Mouse (Mus musculus): ENCODE data around the gene Klf4. TPM values are rescaled to one million over a fixed set of nuclear protein-coding genes. Genes with fewer than 3 reads are reported as not detected.

The Klf4 gene
- polyA plus RNA-seq, 1 experiment from 2014 or later: 1.9 TPM

- no peaks in the 10 kb centered on the region for H3K9me3 ChIP-seq (replicated peaks; ENCODE audit: control insufficient read depth, low read length, poor library complexity, severe bottlenecking)
- peak; percentile 17; the same call in 1 of the 2 replicates for ATAC-seq
- 0% methylated on average over 27 of the region's 27 CpGs for WGBS
- peak overlapping the region; percentile 69 for H3K4me3 ChIP-seq (ENCODE audit: low read depth, low read length)
- H3K4me1 ChIP-seq (ENCODE audit: control insufficient read depth, insufficient read depth, low read length): peaks cover 17% of the 10 kb centered on the region
- peak overlapping the region; percentile 76 for H3K4me2 ChIP-seq (ENCODE audit: low read length)
- H3K9ac ChIP-seq (ENCODE audit: low read depth, low read length): peak overlapping the region; percentile 60
- no peak overlapping the region for H3K27ac ChIP-seq (ENCODE audit: low read length)
- no peaks in the 10 kb centered on the region for H3K36me3 ChIP-seq (ENCODE audit: control insufficient read depth, insufficient read depth, low read length)
- peaks cover 5% of the 10 kb centered on the region; the same call in 1 of the 2 replicates for H3K27me3 ChIP-seq (ENCODE audit: control insufficient read depth, insufficient read depth, low read depth, low read length)
These were observed 2.0 kb downstream of the Klf4 start for GRCm38 (mm10) chr4:55530236-55530635.

- 92% methylated on average over 4 of the region's 4 CpGs for WGBS
- Histone ChIP-seq H3K9ac (ENCODE audit: low read depth, low read length) (no peak overlapping the region), H3K27ac (ENCODE audit: low read length) (no peak overlapping the region), H3K4me2 (ENCODE audit: low read length) (no peak overlapping the region), H3K4me1 (ENCODE audit: control insufficient read depth, insufficient read depth, low read length) (peaks cover 10% of the 10 kb centered on the region; the same call in 1 of the 2 replicates), H3K9me3 (replicated peaks; ENCODE audit: control insufficient read depth, low read length, poor library complexity, severe bottlenecking) (no peaks in the 10 kb centered on the region), H3K27me3 (ENCODE audit: control insufficient read depth, insufficient read depth, low read depth, low read length) (peaks cover 5% of the 10 kb centered on the region; the same call in 1 of the 2 replicates), H3K4me3 (ENCODE audit: low read depth, low read length) (no peak overlapping the region), H3K36me3 (ENCODE audit: control insufficient read depth, insufficient read depth, low read length) (no peaks in the 10 kb centered on the region)
- ATAC-seq: no peak
These were observed 3.9 kb downstream of the Klf4 start for GRCm38 (mm10) chr4:55528404-55528803.

- Histone ChIP-seq H3K27me3 (ENCODE audit: control insufficient read depth, insufficient read depth, low read depth, low read length) (peaks cover 5% of the 10 kb centered on the region; the same call in 1 of the 2 replicates), H3K27ac (ENCODE audit: low read length) (no peak overlapping the region), H3K4me3 (ENCODE audit: low read depth, low read length) (no peak overlapping the region), H3K9ac (ENCODE audit: low read depth, low read length) (no peak overlapping the region), H3K4me1 (ENCODE audit: control insufficient read depth, insufficient read depth, low read length) (peaks cover 10% of the 10 kb centered on the region; the same call in 1 of the 2 replicates), H3K4me2 (ENCODE audit: low read length) (no peak overlapping the region), H3K36me3 (ENCODE audit: control insufficient read depth, insufficient read depth, low read length) (no peaks in the 10 kb centered on the region), H3K9me3 (replicated peaks; ENCODE audit: control insufficient read depth, low read length, poor library complexity, severe bottlenecking) (no peaks in the 10 kb centered on the region)
- WGBS: 80% methylated on average over 12 of the region's 12 CpGs
- ATAC-seq: no peak
These were observed 4.3 kb downstream of the Klf4 start for GRCm38 (mm10) chr4:55527931-55528330.

- Histone ChIP-seq H3K36me3 (ENCODE audit: control insufficient read depth, insufficient read depth, low read length) (no peaks in the 10 kb centered on the region), H3K9me3 (replicated peaks; ENCODE audit: control insufficient read depth, low read length, poor library complexity, severe bottlenecking) (no peaks in the 10 kb centered on the region), H3K4me1 (ENCODE audit: control insufficient read depth, insufficient read depth, low read length) (peaks cover 6% of the 10 kb centered on the region; the same call in 1 of the 2 replicates), H3K4me2 (ENCODE audit: low read length) (no peak overlapping the region), H3K9ac (ENCODE audit: low read depth, low read length) (no peak overlapping the region), H3K27me3 (ENCODE audit: control insufficient read depth, insufficient read depth, low read depth, low read length) (no peaks in the 10 kb centered on the region), H3K4me3 (ENCODE audit: low read depth, low read length) (no peak overlapping the region), H3K27ac (ENCODE audit: low read length) (no peak overlapping the region)
- ATAC-seq: no peak
- 71% methylated on average over 5 of the region's 5 CpGs for WGBS
These were observed 5.8 kb downstream of the Klf4 start for GRCm38 (mm10) chr4:55526247-55527115.

- Histone ChIP-seq H3K9me3 (replicated peaks; ENCODE audit: control insufficient read depth, low read length, poor library complexity, severe bottlenecking) (no peaks in the 10 kb centered on the region), H3K9ac (ENCODE audit: low read depth, low read length) (no peak overlapping the region), H3K4me3 (ENCODE audit: low read depth, low read length) (no peak overlapping the region), H3K27me3 (ENCODE audit: control insufficient read depth, insufficient read depth, low read depth, low read length) (no peaks in the 10 kb centered on the region), H3K4me2 (ENCODE audit: low read length) (no peak overlapping the region), H3K36me3 (ENCODE audit: control insufficient read depth, insufficient read depth, low read length) (no peaks in the 10 kb centered on the region), H3K27ac (ENCODE audit: low read length) (no peak overlapping the region), H3K4me1 (ENCODE audit: control insufficient read depth, insufficient read depth, low read length) (no peaks in the 10 kb centered on the region)
- no peak for ATAC-seq
- WGBS: 79% methylated on average over 4 of the region's 4 CpGs
These were observed 8.3 kb downstream of the Klf4 start for GRCm38 (mm10) chr4:55523921-55524320.

- ATAC-seq: no peak
- no peak overlapping the region for H3K9ac ChIP-seq (ENCODE audit: low read depth, low read length)
- 96% methylated on average over 7 of the region's 7 CpGs for WGBS
- no peaks in the 10 kb centered on the region for H3K9me3 ChIP-seq (replicated peaks; ENCODE audit: control insufficient read depth, low read length, poor library complexity, severe bottlenecking)
- H3K4me1 ChIP-seq (ENCODE audit: control insufficient read depth, insufficient read depth, low read length): no peaks in the 10 kb centered on the region
- no peaks in the 10 kb centered on the region for H3K27me3 ChIP-seq (ENCODE audit: control insufficient read depth, insufficient read depth, low read depth, low read length)
- H3K4me3 ChIP-seq (ENCODE audit: low read depth, low read length): no peak overlapping the region
- H3K36me3 ChIP-seq (ENCODE audit: control insufficient read depth, insufficient read depth, low read length): no peaks in the 10 kb centered on the region
- H3K4me2 ChIP-seq (ENCODE audit: low read length): no peak overlapping the region
- H3K27ac ChIP-seq (ENCODE audit: low read length): no peak overlapping the region
These were observed 14.8 kb downstream of the Klf4 start for GRCm38 (mm10) chr4:55517438-55517837.

GRCm38 (mm10) chr4:55516048-55516447 is 16.2 kb downstream of the Klf4 start:
- no peak for ATAC-seq

GRCm38 (mm10) chr4:55514733-55515176 is 17.5 kb downstream of the Klf4 start:
- Histone ChIP-seq H3K9ac (ENCODE audit: low read depth, low read length) (peak overlapping the region; percentile 80), H3K4me3 (ENCODE audit: low read depth, low read length) (peak overlapping the region; percentile 65), H3K27ac (ENCODE audit: low read length) (peak overlapping the region; percentile 59), H3K27me3 (ENCODE audit: control insufficient read depth, insufficient read depth, low read depth, low read length) (no peaks in the 10 kb centered on the region), H3K9me3 (replicated peaks; ENCODE audit: control insufficient read depth, low read length, poor library complexity, severe bottlenecking) (no peaks in the 10 kb centered on the region), H3K4me2 (ENCODE audit: low read length) (peak overlapping the region; percentile 82), H3K4me1 (ENCODE audit: control insufficient read depth, insufficient read depth, low read length) (no peaks in the 10 kb centered on the region), H3K36me3 (ENCODE audit: control insufficient read depth, insufficient read depth, low read length) (no peaks in the 10 kb centered on the region)
- WGBS: under 1% methylated on average over 39 of the region's 39 CpGs
- peak; percentile 97 for ATAC-seq

More at GRCm38 (mm10) chr4:55516048-55516447, 16.2 kb downstream of the Klf4 start:
- no peaks in the 10 kb centered on the region for H3K9me3 ChIP-seq (replicated peaks; ENCODE audit: control insufficient read depth, low read length, poor library complexity, severe bottlenecking)
- H3K9ac ChIP-seq (ENCODE audit: low read depth, low read length): no peak overlapping the region
- WGBS: 88% methylated on average over 8 of the region's 8 CpGs
- H3K27ac ChIP-seq (ENCODE audit: low read length): no peak overlapping the region
- H3K36me3 ChIP-seq (ENCODE audit: control insufficient read depth, insufficient read depth, low read length): no peaks in the 10 kb centered on the region
- H3K27me3 ChIP-seq (ENCODE audit: control insufficient read depth, insufficient read depth, low read depth, low read length): no peaks in the 10 kb centered on the region
- no peaks in the 10 kb centered on the region for H3K4me1 ChIP-seq (ENCODE audit: control insufficient read depth, insufficient read depth, low read length)
- no peak overlapping the region for H3K4me2 ChIP-seq (ENCODE audit: low read length)
- no peak overlapping the region for H3K4me3 ChIP-seq (ENCODE audit: low read depth, low read length)

- no peaks in the 10 kb centered on the region for H3K36me3 ChIP-seq (ENCODE audit: control insufficient read depth, insufficient read depth, low read length)
- H3K9me3 ChIP-seq (replicated peaks; ENCODE audit: control insufficient read depth, low read length, poor library complexity, severe bottlenecking): no peaks in the 10 kb centered on the region
- no peak overlapping the region for H3K27ac ChIP-seq (ENCODE audit: low read length)
- H3K4me3 ChIP-seq (ENCODE audit: low read depth, low read length): no peak overlapping the region
- no peak overlapping the region for H3K4me2 ChIP-seq (ENCODE audit: low read length)
- WGBS: 87% methylated on average over 7 of the region's 7 CpGs
- H3K9ac ChIP-seq (ENCODE audit: low read depth, low read length): no peak overlapping the region
- no peak for ATAC-seq
- H3K4me1 ChIP-seq (ENCODE audit: control insufficient read depth, insufficient read depth, low read length): no peaks in the 10 kb centered on the region
- H3K27me3 ChIP-seq (ENCODE audit: control insufficient read depth, insufficient read depth, low read depth, low read length): no peaks in the 10 kb centered on the region
These were observed 18.5 kb downstream of the Klf4 start for GRCm38 (mm10) chr4:55513615-55514279.
